Mouse (Mus musculus) ES-Bruce4 (cell line): ENCODE measurements around the gene Cobl. TPM values are rescaled to one million over a fixed set of nuclear protein-coding genes. Genes with fewer than 3 reads are reported as not detected.

Experiments
- H3K27ac ChIP-seq: 2 replicates; pipeline ENCODE4 v1.5.1; 2012; ENCODE audit warnings: low read length, inconsistent platforms; ENCODE audit not compliant: insufficient read depth
- H3K27me3 ChIP-seq: 2 replicates; pipeline ENCODE4 v1.6.1; 2012; ENCODE audit warnings: mild to moderate bottlenecking, low read length, inconsistent platforms; ENCODE audit not compliant: control insufficient read depth, poor library complexity, insufficient read depth, severe bottlenecking
- H3K36me3 ChIP-seq: 2 replicates; pipeline ENCODE4 v1.6.1; 2012; ENCODE audit warnings: inconsistent platforms, mild to moderate bottlenecking, low read length, moderate library complexity; ENCODE audit not compliant: control insufficient read depth, poor library complexity, insufficient read depth, severe bottlenecking
- H3K4me1 ChIP-seq: one replicate; pipeline ENCODE4 v1.8.1; 2011; ENCODE audit warnings: low read length; ENCODE audit not compliant: control insufficient read depth, insufficient read depth
- H3K4me3 ChIP-seq: 2 replicates; pipeline ENCODE4 v1.5.1; 2011; ENCODE audit warnings: low read depth, mild to moderate bottlenecking, low read length
- H3K9ac ChIP-seq: 2 replicates; pipeline ENCODE4 v1.6.1; 2012; ENCODE audit warnings: low read depth, mild to moderate bottlenecking, inconsistent platforms; ENCODE audit not compliant: poor library complexity, severe bottlenecking
- H3K9me3 ChIP-seq: replicated peaks from 2 replicates; pipeline ENCODE4 v1.6.1; 2012; ENCODE audit warnings: mild to moderate bottlenecking, low read length, inconsistent platforms; ENCODE audit not compliant: control insufficient read depth, poor library complexity, insufficient read depth, severe bottlenecking
- CTCF ChIP-seq: IDR thresholded peaks from one replicate; pipeline ENCODE4 v1.8.1; 2011; ENCODE audit warnings: low read depth, low read length
- EP300 ChIP-seq: IDR thresholded peaks from 2 replicates; pipeline ENCODE4 v1.6.1; 2011; ENCODE audit warnings: low read depth, low read length; ENCODE audit not compliant: insufficient read depth
- POLR2A ChIP-seq: IDR thresholded peaks from one replicate; pipeline ENCODE4 v1.8.1; 2011; ENCODE audit warnings: low read length; ENCODE audit not compliant: insufficient read depth
- polyA plus RNA-seq: library from polyadenylated mRNA; stranded (reverse); fragments of >200 nt; gene quantifications from 2 replicates; pipeline ENCODE4 v1.2.4, GENCODE M21; 2011; ENCODE audit warnings: low read depth; ENCODE audit not compliant: missing spikeins, insufficient read depth, insufficient read length

Gene Cobl
- polyA plus RNA-seq, 1 experiment = 23.2 TPM

GRCm38 (mm10) chr11:12411950-12412349 is 52.8 kb downstream of the Cobl start:
- no peak overlapping the region for H3K27ac ChIP-seq
- no peak overlapping the region for H3K4me3 ChIP-seq
- H3K4me1 ChIP-seq = no peaks in the 10 kb centered on the region
- H3K27me3 ChIP-seq = no peaks in the 10 kb centered on the region
- H3K9ac ChIP-seq = no peak overlapping the region
- no peaks in the 10 kb centered on the region for H3K9me3 ChIP-seq
- TF ChIP-seq EP300 (no peak), CTCF (no peak), POLR2A (no peak)
- no peaks in the 10 kb centered on the region for H3K36me3 ChIP-seq

- Histone ChIP-seq H3K27me3 (no peaks in the 10 kb centered on the region), H3K27ac (no peak overlapping the region), H3K4me1 (no peaks in the 10 kb centered on the region), H3K4me3 (no peak overlapping the region), H3K9me3 (no peaks in the 10 kb centered on the region), H3K36me3 (no peaks in the 10 kb centered on the region), H3K9ac (no peak overlapping the region)
- TF ChIP-seq CTCF (no peak), EP300 (no peak), POLR2A (no peak)
Measured at GRCm38 (mm10) chr11:12411075-12411807, 53.5 kb downstream of the Cobl start.

- H3K27ac ChIP-seq = no peak overlapping the region
- H3K9ac ChIP-seq = no peak overlapping the region
- no peaks in the 10 kb centered on the region for H3K9me3 ChIP-seq
- no peak overlapping the region for H3K4me3 ChIP-seq
- TF ChIP-seq POLR2A = no peak
- no peaks in the 10 kb centered on the region for H3K4me1 ChIP-seq
- no peaks in the 10 kb centered on the region for H3K36me3 ChIP-seq
- H3K27me3 ChIP-seq = no peaks in the 10 kb centered on the region
Measured at GRCm38 (mm10) chr11:12409463-12409862, 55.3 kb downstream of the Cobl start.

- Histone ChIP-seq H3K27ac (no peak overlapping the region), H3K4me3 (no peak overlapping the region), H3K9me3 (no peaks in the 10 kb centered on the region), H3K36me3 (no peaks in the 10 kb centered on the region), H3K9ac (no peak overlapping the region), H3K4me1 (no peaks in the 10 kb centered on the region), H3K27me3 (no peaks in the 10 kb centered on the region)
- TF ChIP-seq EP300 (no peak), CTCF (no peak), POLR2A (no peak)
Measured at GRCm38 (mm10) chr11:12407834-12408233, 56.9 kb downstream of the Cobl start.

- Histone ChIP-seq H3K36me3 (no peaks in the 10 kb centered on the region), H3K9ac (no peak overlapping the region), H3K9me3 (no peaks in the 10 kb centered on the region), H3K27ac (no peak overlapping the region), H3K27me3 (no peaks in the 10 kb centered on the region), H3K4me1 (no peaks in the 10 kb centered on the region), H3K4me3 (no peak overlapping the region)
- no peak for TF ChIP-seq POLR2A
Measured at GRCm38 (mm10) chr11:12399903-12400302, 64.9 kb downstream of the Cobl start.

- no peak overlapping the region for H3K9ac ChIP-seq
- TF ChIP-seq POLR2A = no peak
Measured at GRCm38 (mm10) chr11:12396196-12396595, 68.6 kb downstream of the Cobl start.

More at GRCm38 (mm10) chr11:12396196-12396595, 68.6 kb downstream of the Cobl start:
- no peaks in the 10 kb centered on the region for H3K4me1 ChIP-seq
- peaks cover 3% of the 10 kb centered on the region; the same call in 1 of the 2 replicates for H3K9me3 ChIP-seq
- no peak overlapping the region for H3K27ac ChIP-seq
- no peaks in the 10 kb centered on the region; the same call in 1 of the 2 replicates for H3K36me3 ChIP-seq
- no peaks in the 10 kb centered on the region for H3K27me3 ChIP-seq
- no peak overlapping the region for H3K4me3 ChIP-seq
